Mouse (Mus musculus) Patski (cell line): ENCODE measurements around the gene Hlcs. TPM values are rescaled to one million over a fixed set of nuclear protein-coding genes. Genes with fewer than 3 reads are reported as not detected.

ENCODE experiments used
- ATAC-seq: fragments of 100-300 bp; one replicate; pipeline ENCODE4 v1.8.0; 2021
- CTCF ChIA-PET: fragments of 350-600 bp; sonication (Branson Sonifier 250); formaldehyde crosslinking; loops from one replicate; lab custom pipeline; 2022; ENCODE audit warnings: inconsistent platforms; lab: Charles Lee
- POLR2A ChIA-PET: fragments of 350-600 bp; sonication (Branson Sonifier 250); formaldehyde crosslinking; loops from one replicate; lab custom pipeline; 2022; ENCODE audit warnings: antibody characterized with exemption, inconsistent platforms; lab: Charles Lee
- DNase-seq: peaks from one replicate; pipeline ENCODE4 v3.0.0-alpha.2; 2011; ENCODE audit warnings: low read depth, low spot score
- H3K27me3 ChIP-seq: fragments of 371-371 bp; one replicate; pipeline ENCODE4 v1.5.1; 2021
- CTCF ChIP-seq: fragments of 100-300 bp; IDR thresholded peaks from one replicate; pipeline ENCODE4 v1.5.1; 2021
- in situ Hi-C: fragments of 300-500 bp; cut with MboI; formaldehyde crosslinking; loops from 3 replicates; pipeline ENCODE4 v1.11.1; 2018; ENCODE audit warnings: low pct_unique_long_range_greater_than_20kb, mixed read lengths
- polyA plus RNA-seq: library from polyadenylated mRNA; unstranded; gene quantifications from one replicate; pipeline ENCODE4 v1.2.3, GENCODE M21; 2021

Gene Hlcs
- polyA plus RNA-seq, 1 experiment from 2014 or later: 15.3 TPM

- CTCF ChIA-PET: no interaction called here
Observed at GRCm38 (mm10) chr16:94086701-94087569, 226.4 kb downstream of the Hlcs start.

GRCm38 (mm10) chr16:94085603-94086285 lies 227.6 kb downstream of the Hlcs start:
- ChIA-PET POLR2A (no interaction called here), CTCF (no interaction called here)
- DNase-seq (no peak), ATAC-seq (no peak)
- in situ Hi-C loops: no loop called here
- no peaks in the 10 kb centered on the region for H3K27me3 ChIP-seq
- no peak for TF ChIP-seq CTCF

More at GRCm38 (mm10) chr16:94086701-94087569, 226.4 kb downstream of the Hlcs start:
- no peak for DNase-seq
- ATAC-seq: no peak
- peaks cover 2% of the 10 kb centered on the region for H3K27me3 ChIP-seq
- TF ChIP-seq CTCF: no peak
- POLR2A ChIA-PET: no interaction called here
- in situ Hi-C loops: no loop called here

- H3K27me3 ChIP-seq: no peaks in the 10 kb centered on the region
Observed at GRCm38 (mm10) chr16:94084711-94085602, 228.4 kb downstream of the Hlcs start, which contains the start of gene Sim2. Gene Sim2 (plus strand): TSS chr16:94084931.

GRCm38 (mm10) chr16:94083848-94084525 lies 229.4 kb downstream of the Hlcs start:
- no peak for ATAC-seq
- in situ Hi-C loops: no loop called here
- ChIA-PET CTCF (no interaction called here), POLR2A (no interaction called here)
- DNase-seq: no peak
- H3K27me3 ChIP-seq: no peaks in the 10 kb centered on the region
- no peak for TF ChIP-seq CTCF

More at GRCm38 (mm10) chr16:94084711-94085602, 228.4 kb downstream of the Hlcs start, which contains the start of gene Sim2:
- CTCF ChIA-PET: no interaction called here
- no peak for TF ChIP-seq CTCF
- ATAC-seq: no peak
- no peak for DNase-seq
- in situ Hi-C loops: no loop called here
- POLR2A ChIA-PET: no interaction called here

GRCm38 (mm10) chr16:94082960-94083847 lies 230.2 kb downstream of the Hlcs start:
- ChIA-PET POLR2A (interaction anchor here (0.7 kb wide), 1 partner anchor 44 kb away, joined by 3 read pairs; no protein-coding TSS in a partner anchor), CTCF (no interaction called here)
- H3K27me3 ChIP-seq: no peaks in the 10 kb centered on the region
- no peak for TF ChIP-seq CTCF
- ATAC-seq (no peak), DNase-seq (no peak)
- in situ Hi-C loops: no loop called here

GRCm38 (mm10) chr16:94081996-94082708 lies 231.2 kb downstream of the Hlcs start:
- H3K27me3 ChIP-seq: no peaks in the 10 kb centered on the region
- CTCF ChIA-PET: no interaction called here
- no peak for DNase-seq
- POLR2A ChIA-PET: interaction anchor here (0.7 kb wide), 1 partner anchor 45 kb away, joined by 3 read pairs; no protein-coding TSS in a partner anchor
- no peak for ATAC-seq
- in situ Hi-C loops: no loop called here
- no peak for TF ChIP-seq CTCF

- no peaks in the 10 kb centered on the region for H3K27me3 ChIP-seq
- CTCF ChIA-PET: no interaction called here
Observed at GRCm38 (mm10) chr16:94081596-94081995, 231.8 kb downstream of the Hlcs start.

GRCm38 (mm10) chr16:94079856-94080555 lies 233.4 kb downstream of the Hlcs start:
- CTCF ChIA-PET: no interaction called here
- POLR2A ChIA-PET: no interaction called here
- TF ChIP-seq CTCF: no peak
- in situ Hi-C loops: no loop called here
- ATAC-seq (no peak), DNase-seq (no peak)
- H3K27me3 ChIP-seq: no peaks in the 10 kb centered on the region

More at GRCm38 (mm10) chr16:94081596-94081995, 231.8 kb downstream of the Hlcs start:
- POLR2A ChIA-PET: no interaction called here
- DNase-seq (no peak), ATAC-seq (no peak)
- no peak for TF ChIP-seq CTCF
- in situ Hi-C loops: no loop called here
